Mouse (Mus musculus) midbrain, postnatal 0 days (tissue): ENCODE measurements around the gene Wdtc1. TPM values are rescaled to one million over a fixed set of nuclear protein-coding genes. Genes with fewer than 3 reads are reported as not detected.

Experiments used
- ATAC-seq: fragments of 200-750 bp; cut with Nextera tagmentation; 2 replicates; pipeline ENCODE4 v1.8.0; 2017; ENCODE audit warnings: moderate number of reproducible peaks, mild to moderate bottlenecking, moderate TSS enrichment, moderate library complexity; ENCODE audit not compliant: low FRiP score
- DNase-seq: peaks from one replicate; pipeline ENCODE4 v3.0.0-alpha.2; 2015; ENCODE audit warnings: low spot score
- H3K27ac ChIP-seq: fragments of 300-500 bp; sonication (generic); 2 replicates; pipeline ENCODE4 v1.5.1; 2014; ENCODE audit warnings: low read depth, mild to moderate bottlenecking, low read length, mixed read lengths
- H3K27me3 ChIP-seq: fragments of 300-500 bp; sonication (generic); 2 replicates; pipeline ENCODE4 v1.6.1; 2014; ENCODE audit warnings: low read length, control low read depth, mixed read lengths; ENCODE audit not compliant: insufficient read depth
- H3K36me3 ChIP-seq: fragments of 300-500 bp; sonication (generic); 2 replicates; pipeline ENCODE4 v1.6.1; 2014; ENCODE audit warnings: low read length, control low read depth, mixed read lengths; ENCODE audit not compliant: insufficient read depth
- H3K4me1 ChIP-seq: fragments of 300-500 bp; sonication (generic); 2 replicates; pipeline ENCODE4 v1.6.1; 2014; ENCODE audit warnings: mild to moderate bottlenecking, control low read depth, antibody characterized with exemption, low read length, mixed read lengths; ENCODE audit not compliant: insufficient read depth
- H3K4me2 ChIP-seq: fragments of 300-500 bp; sonication (generic); 2 replicates; pipeline ENCODE4 v1.6.1; 2014; ENCODE audit warnings: low read depth, mild to moderate bottlenecking, low read length, mixed read lengths; ENCODE audit not compliant: poor library complexity, severe bottlenecking
- H3K4me3 ChIP-seq: fragments of 300-500 bp; sonication (generic); 2 replicates; pipeline ENCODE4 v1.5.1; 2014; ENCODE audit warnings: low read depth, mild to moderate bottlenecking, low read length, moderate library complexity
- H3K9ac ChIP-seq: fragments of 300-500 bp; sonication (generic); replicated peaks from 2 replicates; pipeline ENCODE4 v1.6.1; 2014; ENCODE audit warnings: mild to moderate bottlenecking, low read length, moderate library complexity, mixed read lengths; ENCODE audit not compliant: poor library complexity, severe bottlenecking
- H3K9me3 ChIP-seq: fragments of 300-500 bp; sonication (generic); 2 replicates; pipeline ENCODE4 v1.6.1; 2016; ENCODE audit warnings: low read length, control low read depth
- CTCF ChIP-seq: IDR thresholded peaks from 2 replicates; pipeline ENCODE4 v1.5.1; 2016; ENCODE audit warnings: antibody characterized with exemption, mild to moderate bottlenecking
- WGBS: fragments of 180-500 bp; shearing (Covaris S2); extraction: QIAGEN DNeasy Blood & Tissue Kit; methylation state at CpG from one replicate; pipeline ENCODE4 v1.1.7; 2014; 5-methylcytosine and 5-hydroxymethylcytosine counted together
- polyA plus RNA-seq: library from polyadenylated mRNA; unstranded; fragments of >200 nt; fragmentation: Nextera tagmentation; extraction: Ambion mirVana; gene quantifications from 2 replicates; pipeline ENCODE4 v1.2.1, GENCODE M21; 2015
- total RNA-seq: library from RNA; depleted of rRNA; stranded (reverse); fragments of >200 nt; gene quantifications from 2 replicates; pipeline ENCODE4 v1.2.3, GENCODE M21; 2014

Gene Wdtc1
- total and polyA plus RNA-seq, 2 experiments from 2014 or later, result 15.6 to 54.8 TPM

GRCm38 (mm10) chr4:133253412-133253811 lies 99.9 kb downstream of the Wdtc1 start:
- 71% methylated on average over 12 of the region's 12 CpGs for WGBS
- peaks cover 43% of the 10 kb centered on the region for H3K27me3 ChIP-seq

GRCm38 (mm10) chr4:133252089-133252488 lies 101.2 kb downstream of the Wdtc1 start:
- Histone ChIP-seq H3K4me2 (no peak overlapping the region), H3K4me3 (no peak overlapping the region), H3K9ac (no peak overlapping the region), H3K36me3 (no peaks in the 10 kb centered on the region), H3K4me1 (no peaks in the 10 kb centered on the region; the same call in 1 of the 2 replicates), H3K27ac (no peak overlapping the region), H3K9me3 (no peaks in the 10 kb centered on the region), H3K27me3 (peaks cover 55% of the 10 kb centered on the region)
- WGBS, result 36% methylated on average over 4 of the region's 4 CpGs
- TF ChIP-seq CTCF, result peak; percentile 51
- no peak for ATAC-seq
- no peak for DNase-seq

More at GRCm38 (mm10) chr4:133253412-133253811, 99.9 kb downstream of the Wdtc1 start:
- no peak overlapping the region for H3K4me3 ChIP-seq
- no peak overlapping the region for H3K4me2 ChIP-seq
- no peaks in the 10 kb centered on the region; the same call in 1 of the 2 replicates for H3K4me1 ChIP-seq
- ATAC-seq (no peak), DNase-seq (no peak)
- no peaks in the 10 kb centered on the region for H3K9me3 ChIP-seq
- no peak overlapping the region for H3K9ac ChIP-seq
- no peak overlapping the region for H3K27ac ChIP-seq
- no peaks in the 10 kb centered on the region for H3K36me3 ChIP-seq
- TF ChIP-seq CTCF, result no peak

GRCm38 (mm10) chr4:133251214-133251613 lies 102.1 kb downstream of the Wdtc1 start:
- Histone ChIP-seq H3K9ac (peak overlapping the region; percentile 29; the same call in 1 of the 2 replicates), H3K4me2 (peak overlapping the region; percentile 48), H3K36me3 (no peaks in the 10 kb centered on the region), H3K9me3 (no peaks in the 10 kb centered on the region), H3K27me3 (peaks cover 53% of the 10 kb centered on the region), H3K4me3 (peak overlapping the region; percentile 26), H3K4me1 (no peaks in the 10 kb centered on the region; the same call in 1 of the 2 replicates), H3K27ac (no peak overlapping the region)
- no peak for ATAC-seq
- WGBS, result 5% methylated on average over 31 of the region's 31 CpGs
- no peak for TF ChIP-seq CTCF
- no peak for DNase-seq

- Histone ChIP-seq H3K4me3 (peak overlapping the region; percentile 26; the same call in 1 of the 2 replicates), H3K9me3 (no peaks in the 10 kb centered on the region), H3K4me2 (peak overlapping the region; percentile 48), H3K36me3 (no peaks in the 10 kb centered on the region), H3K27me3 (peaks cover 51% of the 10 kb centered on the region), H3K9ac (0 out of 2 replicates have a peak overlapping the region, but pooled peaks have one; percentile 29), H3K27ac (no peak overlapping the region), H3K4me1 (no peaks in the 10 kb centered on the region; the same call in 1 of the 2 replicates)
- WGBS, result 4% methylated on average over 22 of the region's 22 CpGs
- peak; percentile 58 for DNase-seq
- peak; percentile 81 for TF ChIP-seq CTCF
- ATAC-seq, result no peak
Measured at GRCm38 (mm10) chr4:133250609-133251008, 102.7 kb downstream of the Wdtc1 start.

GRCm38 (mm10) chr4:133247806-133248449 lies 105.4 kb downstream of the Wdtc1 start:
- WGBS, result 78% methylated on average over 13 of the region's 13 CpGs
- no peak for DNase-seq
- Histone ChIP-seq H3K4me3 (no peak overlapping the region), H3K36me3 (no peaks in the 10 kb centered on the region), H3K9ac (no peak overlapping the region), H3K27me3 (peaks cover 61% of the 10 kb centered on the region), H3K27ac (no peak overlapping the region), H3K4me2 (no peak overlapping the region), H3K9me3 (no peaks in the 10 kb centered on the region), H3K4me1 (no peaks in the 10 kb centered on the region; the same call in 1 of the 2 replicates)
- TF ChIP-seq CTCF, result no peak
- ATAC-seq, result no peak

- Histone ChIP-seq H3K4me1 (no peaks in the 10 kb centered on the region; the same call in 1 of the 2 replicates), H3K4me2 (no peak overlapping the region), H3K27me3 (peaks cover 63% of the 10 kb centered on the region), H3K4me3 (no peak overlapping the region), H3K9me3 (no peaks in the 10 kb centered on the region), H3K27ac (no peak overlapping the region), H3K36me3 (no peaks in the 10 kb centered on the region), H3K9ac (no peak overlapping the region)
- no peak for TF ChIP-seq CTCF
- 27% methylated on average over 15 of the region's 15 CpGs for WGBS
- ATAC-seq, result no peak
- DNase-seq, result no peak
Measured at GRCm38 (mm10) chr4:133247072-133247471, 106.2 kb downstream of the Wdtc1 start.
